Mouse (Mus musculus): ENCODE results near the gene Mamstr.

DNA sequence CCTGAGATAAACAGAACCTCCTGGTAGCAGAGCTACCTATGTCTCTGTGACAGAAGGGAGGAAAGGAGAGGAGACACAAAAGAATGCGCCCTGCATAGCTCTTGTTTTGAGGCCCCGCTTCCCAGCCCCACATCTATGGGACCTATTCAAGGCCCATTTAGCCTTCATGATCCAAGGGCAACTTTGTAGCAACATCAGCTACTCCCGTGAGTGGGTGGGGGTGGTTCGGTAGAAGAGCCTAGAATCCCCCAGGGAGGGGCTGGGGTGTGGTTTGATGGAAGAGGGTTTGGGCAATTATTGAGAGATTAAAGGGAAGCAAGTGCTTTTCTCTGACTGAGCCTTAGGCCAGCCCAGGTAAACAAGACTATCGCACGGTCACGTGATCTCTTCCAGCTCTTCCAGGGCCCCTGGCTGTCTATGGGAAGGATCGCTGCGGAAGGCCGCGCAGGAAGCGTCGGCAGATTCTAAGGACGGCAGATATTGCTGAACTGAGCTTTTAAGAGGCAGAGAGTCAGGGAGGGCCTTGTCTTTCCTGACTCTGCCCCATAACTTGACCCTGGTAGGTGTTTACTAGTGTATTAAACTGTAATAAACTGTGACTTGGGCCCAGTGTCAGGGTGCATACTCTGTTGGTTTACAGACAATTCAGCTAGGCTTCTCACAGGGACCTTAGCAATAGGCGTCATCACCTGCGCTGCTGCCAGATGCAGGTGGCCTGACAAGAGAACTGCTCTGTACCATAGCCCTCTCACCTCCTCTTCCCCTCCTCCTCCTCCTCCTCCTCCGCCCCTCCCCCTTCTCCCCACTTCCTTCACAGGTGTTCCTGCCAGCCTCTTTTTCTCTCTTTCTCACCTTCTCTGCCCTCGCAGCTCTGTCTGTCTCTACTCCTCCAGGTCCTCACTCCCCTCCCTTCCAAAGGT is 40.6 kb upstream of the Mamstr start:
- TF ChIP-seq POLR2A (IDR thresholded peaks at IDR 0.05; ENCODE audit: insufficient read depth, low read depth, low read length) (no peak), CTCF (IDR thresholded peaks at IDR 0.05; ENCODE audit: insufficient read depth, low read depth, low read length) (no peak)
